Mouse (Mus musculus) Patski (cell line): ENCODE measurements around the gene Pabpc4. TPM values are rescaled to one million over a fixed set of nuclear protein-coding genes. Genes with fewer than 3 reads are reported as not detected.

Experiments used
- ATAC-seq: fragments of 100-300 bp; one replicate; pipeline ENCODE4 v1.8.0; 2021
- CTCF ChIA-PET: fragments of 350-600 bp; sonication (Branson Sonifier 250); formaldehyde crosslinking; loops from one replicate; lab custom pipeline; 2022; ENCODE audit warnings: inconsistent platforms; lab: Charles Lee
- POLR2A ChIA-PET: fragments of 350-600 bp; sonication (Branson Sonifier 250); formaldehyde crosslinking; loops from one replicate; lab custom pipeline; 2022; ENCODE audit warnings: antibody characterized with exemption, inconsistent platforms; lab: Charles Lee
- DNase-seq: peaks from one replicate; pipeline ENCODE4 v3.0.0-alpha.2; 2011; ENCODE audit warnings: low read depth, low spot score
- H3K27me3 ChIP-seq: fragments of 371-371 bp; one replicate; pipeline ENCODE4 v1.5.1; 2021
- CTCF ChIP-seq: fragments of 100-300 bp; IDR thresholded peaks from one replicate; pipeline ENCODE4 v1.5.1; 2021
- in situ Hi-C: fragments of 300-500 bp; cut with MboI; formaldehyde crosslinking; loops from 3 replicates; pipeline ENCODE4 v1.11.1; 2018; ENCODE audit warnings: low pct_unique_long_range_greater_than_20kb, mixed read lengths
- polyA plus RNA-seq: library from polyadenylated mRNA; unstranded; gene quantifications from one replicate; pipeline ENCODE4 v1.2.3, GENCODE M21; 2021

Gene Pabpc4
- 59.9 TPM for polyA plus RNA-seq

- ChIA-PET CTCF (interaction anchor here (1.1 kb wide), 1 partner anchor 12 kb away, joined by 3 read pairs; no protein-coding TSS in a partner anchor), POLR2A (no interaction called here)
- in situ Hi-C loops, result no loop called here
- ATAC-seq, result no peak
- no peak for DNase-seq
- no peak for TF ChIP-seq CTCF
- peaks cover 8% of the 10 kb centered on the region for H3K27me3 ChIP-seq
Observed at GRCm38 (mm10) chr4:123261721-123262401, at the start of gene Pabpc4. Pabpc4 (plus strand) TSS chr4:123262351.

DNA sequence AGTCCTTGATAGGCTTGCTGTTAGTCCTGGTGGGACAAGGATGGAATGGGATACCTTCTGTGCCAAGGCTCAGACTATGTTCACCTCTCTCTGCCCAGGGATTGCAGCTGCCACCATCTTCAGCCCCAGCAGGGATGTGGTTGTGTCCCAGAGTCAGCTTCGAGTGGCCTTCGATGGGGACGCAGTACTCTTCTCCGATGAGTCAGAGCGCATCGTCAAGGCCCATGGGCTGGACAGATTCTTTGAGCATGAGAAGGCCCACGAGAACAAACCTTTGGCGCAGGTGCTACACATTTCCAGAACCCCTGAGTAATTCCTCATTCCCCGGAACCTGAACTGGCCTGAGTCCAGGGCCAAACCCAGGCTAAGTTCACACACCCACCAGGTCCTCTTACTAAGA, 48.2 kb upstream of the Pabpc4 start:
- ChIA-PET CTCF (no interaction called here), POLR2A (no interaction called here)
- no peak for TF ChIP-seq CTCF
- peaks cover 14% of the 10 kb centered on the region for H3K27me3 ChIP-seq
- no peak for ATAC-seq
- in situ Hi-C loops, result no loop called here
- no peak for DNase-seq

- peaks cover 14% of the 10 kb centered on the region for H3K27me3 ChIP-seq
- DNase-seq (no peak), ATAC-seq (no peak)
- ChIA-PET POLR2A (no interaction called here), CTCF (interaction anchor here (2.3 to 3.7 kb wide), 2 partner anchors 34 to 39 kb away, joined by 6 to 10 read pairs; no protein-coding TSS in a partner anchor)
- no peak for TF ChIP-seq CTCF
- in situ Hi-C loops, result no loop called here
Observed at GRCm38 (mm10) chr4:123215367-123215766, 46.8 kb upstream of the Pabpc4 start.

- CTCF ChIA-PET, result interaction anchor here (0.6 to 3.7 kb wide), 9 partner anchors 13 to 1372 kb away, joined by 3 to 10 read pairs (median 3); no protein-coding TSS in a partner anchor
- ATAC-seq (no peak), DNase-seq (no peak)
- peak; percentile 59 for TF ChIP-seq CTCF
- in situ Hi-C loops, result no loop called here
- peaks cover 14% of the 10 kb centered on the region for H3K27me3 ChIP-seq
- POLR2A ChIA-PET, result no interaction called here
Observed at GRCm38 (mm10) chr4:123216782-123217181, 45.4 kb upstream of the Pabpc4 start.

DNA sequence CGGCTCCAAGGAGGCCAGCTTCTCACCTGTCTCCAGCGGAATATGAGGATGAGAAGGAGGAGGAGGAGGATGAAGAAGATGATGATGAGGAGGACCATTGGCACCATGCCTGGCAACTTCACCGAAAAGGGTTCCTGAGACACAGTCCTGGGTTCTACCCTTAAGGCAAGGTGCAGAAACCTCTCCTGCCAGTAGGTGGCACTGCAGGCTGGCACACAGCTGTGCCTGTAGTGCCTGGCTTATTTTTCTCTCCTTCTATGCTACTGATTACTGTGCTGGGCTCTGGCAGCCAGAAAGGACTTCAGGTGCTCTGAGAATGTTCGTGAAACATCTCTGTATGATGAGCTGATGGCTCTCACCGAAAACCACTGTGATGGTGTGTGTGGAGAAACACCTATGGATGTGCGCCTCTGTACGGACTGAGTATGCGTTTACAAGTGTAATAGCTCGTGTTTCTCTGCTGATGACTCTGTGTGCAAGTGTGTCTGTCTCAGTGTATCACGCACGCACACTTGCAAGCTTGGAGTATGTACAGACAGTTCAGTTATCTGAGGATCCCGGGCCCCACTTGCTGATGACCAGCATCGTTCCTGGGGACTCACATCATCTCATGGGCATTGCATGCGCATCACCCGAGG, 42.3 kb upstream of the Pabpc4 start:
- ChIA-PET CTCF (interaction anchor here (1.2 to 2.0 kb wide), 3 partner anchors 12 to 35 kb away, joined by 4 to 6 read pairs (median 4); no protein-coding TSS in a partner anchor), POLR2A (no interaction called here)
- DNase-seq (no peak), ATAC-seq (no peak)
- TF ChIP-seq CTCF, result peak; percentile 57
- H3K27me3 ChIP-seq, result peaks cover 7% of the 10 kb centered on the region
- in situ Hi-C loops, result loop anchor here (5.0 kb wide), 1 partner anchor 37 kb away; no protein-coding TSS in a partner anchor

DNA sequence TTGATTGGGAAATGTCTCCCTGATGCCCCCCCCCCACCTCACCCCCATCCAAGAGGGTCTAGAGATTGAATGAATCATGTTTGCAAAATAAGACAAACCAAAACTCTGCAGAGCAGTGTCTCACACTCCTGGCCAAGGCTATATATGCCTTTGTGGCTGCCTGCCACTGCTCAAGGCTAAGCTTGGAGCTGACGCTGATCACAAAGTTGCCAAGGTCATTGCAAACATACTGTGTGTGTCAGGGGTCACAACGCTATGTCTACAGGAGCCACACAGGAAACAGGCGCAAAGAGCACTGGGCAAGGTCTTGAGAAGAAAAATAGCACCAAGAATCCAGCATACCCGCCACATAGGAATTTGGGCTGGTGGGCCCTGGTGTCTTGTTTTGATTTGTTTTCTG, 41.5 kb upstream of the Pabpc4 start:
- POLR2A ChIA-PET, result no interaction called here
- in situ Hi-C loops, result loop anchor here (5.0 kb wide), 1 partner anchor 37 kb away; no protein-coding TSS in a partner anchor
- CTCF ChIA-PET, result interaction anchor here (1.7 to 2.0 kb wide), 2 partner anchors 11 to 34 kb away, joined by 4 to 6 read pairs; no protein-coding TSS in a partner anchor
- H3K27me3 ChIP-seq, result peaks cover 7% of the 10 kb centered on the region
- ATAC-seq (no peak), DNase-seq (no peak)
- no peak for TF ChIP-seq CTCF

DNA sequence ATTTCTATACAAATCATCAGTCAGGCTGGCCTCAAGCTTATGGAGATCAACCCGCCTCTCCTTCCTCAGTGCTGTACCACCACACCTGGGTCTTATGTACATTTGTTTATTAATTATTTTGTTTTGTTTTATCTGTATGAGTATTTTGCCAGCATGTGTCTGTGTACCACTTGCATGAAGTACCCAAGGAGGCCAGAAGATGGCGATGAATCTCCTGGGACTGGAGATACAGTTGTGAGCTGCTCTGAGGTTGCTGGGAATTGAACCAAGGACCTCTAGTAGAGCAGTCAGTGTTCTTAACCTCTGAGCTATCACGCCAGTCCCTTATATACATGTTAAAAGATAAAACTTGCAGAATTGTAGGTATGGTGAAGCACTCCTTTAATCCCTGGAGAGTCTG, 38.8 kb upstream of the Pabpc4 start:
- DNase-seq (no peak), ATAC-seq (no peak)
- in situ Hi-C loops, result loop anchor here (5.0 kb wide), 1 partner anchor 34 kb away; no protein-coding TSS in a partner anchor
- peaks cover 2% of the 10 kb centered on the region for H3K27me3 ChIP-seq
- CTCF ChIA-PET, result interaction anchor here (0.8 kb wide), 1 partner anchor 32 kb away, joined by 3 read pairs; no protein-coding TSS in a partner anchor
- POLR2A ChIA-PET, result no interaction called here
- peak; percentile 74 for TF ChIP-seq CTCF

GRCm38 (mm10) chr4:123225718-123226403, 36.3 kb upstream of the Pabpc4 start:
- DNase-seq (no peak), ATAC-seq (no peak)

DNA sequence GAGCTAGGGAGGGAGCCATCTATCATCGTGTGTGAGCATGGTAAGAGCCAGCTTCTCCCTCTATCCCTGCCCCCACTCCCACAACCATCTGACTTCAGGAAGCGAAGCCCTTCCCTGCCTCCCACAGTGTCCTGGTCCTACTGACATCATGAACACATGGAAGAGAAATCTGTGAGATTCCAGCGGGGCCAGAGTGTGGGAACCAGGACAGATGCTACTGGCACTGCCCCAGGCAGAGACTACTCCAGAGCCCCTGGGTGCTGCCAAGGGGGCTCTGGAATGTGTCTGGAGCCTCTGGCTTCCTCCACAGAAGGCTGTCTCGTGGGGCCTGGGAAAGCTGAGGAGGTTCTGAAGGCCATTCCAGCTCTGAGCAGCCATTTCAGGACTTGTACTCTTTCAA, 34.4 kb upstream of the Pabpc4 start:
- POLR2A ChIA-PET, result no interaction called here
- no peak for ATAC-seq

More at GRCm38 (mm10) chr4:123225718-123226403, 36.3 kb upstream of the Pabpc4 start:
- in situ Hi-C loops, result no loop called here
- peaks cover 5% of the 10 kb centered on the region for H3K27me3 ChIP-seq
- CTCF ChIA-PET, result no interaction called here
- POLR2A ChIA-PET, result no interaction called here
- no peak for TF ChIP-seq CTCF

DNA sequence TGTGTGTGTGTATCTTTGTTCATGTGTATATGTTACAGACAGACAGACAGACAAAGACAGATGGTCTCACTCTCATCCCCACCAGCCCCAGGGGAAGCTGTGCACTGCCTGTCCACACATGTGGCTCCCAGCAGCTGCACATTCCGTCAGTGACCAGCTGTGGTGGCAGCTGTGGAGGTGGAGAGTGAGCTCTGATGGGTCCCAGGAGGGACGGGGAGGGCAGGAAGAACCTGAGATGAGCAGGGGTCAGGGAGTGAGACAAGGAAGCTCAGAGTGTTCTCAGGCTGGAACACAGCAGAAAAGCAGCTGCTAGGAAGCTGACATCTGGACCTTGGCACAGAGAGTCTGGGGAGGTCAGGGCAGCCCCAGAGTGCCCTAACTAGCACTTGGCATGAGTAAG, 33.9 kb upstream of the Pabpc4 start:
- in situ Hi-C loops, result no loop called here
- no peak for DNase-seq

More for the DNA sequence above, 34.4 kb upstream of the Pabpc4 start:
- DNase-seq, result no peak
- in situ Hi-C loops, result no loop called here
- H3K27me3 ChIP-seq, result peaks cover 20% of the 10 kb centered on the region
- CTCF ChIA-PET, result no interaction called here
- no peak for TF ChIP-seq CTCF

More for the DNA sequence above, 33.9 kb upstream of the Pabpc4 start:
- peaks cover 24% of the 10 kb centered on the region for H3K27me3 ChIP-seq
- TF ChIP-seq CTCF, result no peak
- POLR2A ChIA-PET, result no interaction called here
- ATAC-seq, result no peak
- CTCF ChIA-PET, result no interaction called here
